Mouse (Mus musculus) liver, embryonic 14.5 days (tissue): Measurements from ENCODE around the gene Fam84b. TPM values are rescaled to one million over a fixed set of nuclear protein-coding genes. Genes with fewer than 3 reads are reported as not detected.
A peak's percentile ranks its signal among the peaks of the same experiment; 100 is the strongest.

Experiments used
- ATAC-seq: fragments of 200-750 bp; cut with Nextera tagmentation; 2 replicates; pipeline ENCODE4 v1.8.0; 2017; ENCODE audit warnings: moderate number of reproducible peaks, mild to moderate bottlenecking, moderate library complexity; ENCODE audit not compliant: insufficient read depth
- DNase-seq, 3 experiments: peaks; one replicate each; pipeline ENCODE4 v3.0.0-alpha.2; 2012 to 2013; ENCODE audit warnings: low read depth in 3 of 3, low spot score in 3 of 3
- H3K27ac ChIP-seq: fragments of 300-500 bp; sonication (generic); 2 replicates; pipeline ENCODE4 v1.5.1; 2014; ENCODE audit warnings: moderate library complexity, mild to moderate bottlenecking, control low read depth, inconsistent platforms
- H3K27me3 ChIP-seq: fragments of 300-500 bp; sonication (generic); 2 replicates; pipeline ENCODE4 v1.6.1; 2014; ENCODE audit warnings: mild to moderate bottlenecking, low read length, moderate library complexity; ENCODE audit not compliant: control insufficient read depth, insufficient read depth
- H3K36me3 ChIP-seq: fragments of 300-500 bp; sonication (generic); replicated peaks from 2 replicates; pipeline ENCODE4 v1.6.1; 2014; ENCODE audit warnings: low read depth; ENCODE audit not compliant: control insufficient read depth, insufficient read depth
- H3K4me1 ChIP-seq, 2 experiments: fragments of 200-500 bp in 1 of 2; fragments of 300-500 bp in 1 of 2; sonication (generic) in 1 of 2; replicated peaks; 2 replicates each; pipeline ENCODE4 v1.6.1; 2012 to 2014; ENCODE audit warnings: antibody characterized with exemption in 1 of 2, inconsistent platforms in 1 of 2, low read length in 1 of 2; ENCODE audit not compliant: control insufficient read depth in 2 of 2, insufficient read depth in 2 of 2
- H3K4me2 ChIP-seq: fragments of 300-500 bp; sonication (generic); 2 replicates; pipeline ENCODE4 v1.6.1; 2014; ENCODE audit warnings: low read depth, mild to moderate bottlenecking, control low read depth, moderate library complexity
- H3K4me3 ChIP-seq, 2 experiments: fragments of 200-500 bp in 1 of 2; fragments of 300-500 bp in 1 of 2; sonication (generic) in 1 of 2; 2 replicates each; pipeline ENCODE4 v1.5.1; 2012 to 2014; ENCODE audit warnings: low read depth in 2 of 2, low read length in 2 of 2, mild to moderate bottlenecking in 2 of 2, control low read depth in 1 of 2, inconsistent platforms in 1 of 2, moderate library complexity in 1 of 2; ENCODE audit not compliant: insufficient read depth in 1 of 2
- H3K9ac ChIP-seq: fragments of 300-500 bp; sonication (generic); replicated peaks from 2 replicates; pipeline ENCODE4 v1.6.1; 2014; ENCODE audit warnings: mild to moderate bottlenecking, control low read depth, moderate library complexity
- H3K9me3 ChIP-seq: fragments of 300-500 bp; sonication (generic); 2 replicates; pipeline ENCODE4 v1.6.1; 2016; ENCODE audit warnings: low read length, mixed read lengths; ENCODE audit not compliant: control insufficient read depth
- CTCF ChIP-seq: IDR thresholded peaks from 2 replicates; pipeline ENCODE4 v1.5.1; 2016; ENCODE audit warnings: antibody characterized with exemption, low read depth, control low read depth
- EP300 ChIP-seq: IDR thresholded peaks from 2 replicates; pipeline ENCODE4 v1.6.1; 2016; ENCODE audit warnings: antibody characterized with exemption, low read depth
- WGBS: fragments of 180-500 bp; shearing (Covaris S2); extraction: QIAGEN DNeasy Blood & Tissue Kit; methylation state at CpG from one replicate; pipeline ENCODE4 v1.1.7; 2014; ENCODE audit not compliant: insufficient replicate concordance; 5-methylcytosine and 5-hydroxymethylcytosine counted together
- polyA plus RNA-seq, 2 experiments: library from polyadenylated mRNA; depleted of rRNA in 1 of 2; stranded (reverse) in 1 of 2; unstranded in 1 of 2; fragments of >200 nt; fragmentation: Nextera tagmentation in 1 of 2; extraction: Ambion mirVana in 1 of 2; gene quantifications; 2 replicates each; pipeline versions ENCODE4 v1.2.1 to v1.2.3; 2012 to 2014

Gene Fam84b
- polyA plus RNA-seq, 2 experiments: 1.6 to 2.5 TPM

DNA sequence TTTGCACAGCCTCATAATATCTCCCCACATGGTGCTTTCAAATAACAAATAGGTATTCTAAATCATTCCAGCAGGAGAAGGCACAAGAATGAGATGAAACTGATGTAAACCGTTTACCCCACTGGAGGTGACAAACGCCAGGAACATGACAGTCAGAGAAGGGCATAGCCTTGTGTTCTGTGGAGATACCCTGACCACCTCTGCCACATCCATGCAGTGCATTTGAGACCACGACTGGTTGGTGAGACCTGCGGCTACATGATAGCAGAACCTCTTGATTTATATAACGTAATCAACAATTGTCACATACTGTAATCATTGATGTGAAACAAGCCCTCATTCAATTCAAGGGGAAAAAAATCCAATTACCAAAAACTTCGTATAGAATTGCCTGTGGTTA is 22.1 kb upstream of the Fam84b start:
- H3K4me1 ChIP-seq: no peaks in the 10 kb centered on the region
- 41% methylated on average over 6 of the region's 6 CpGs for WGBS
- ATAC-seq: no peak

DNA sequence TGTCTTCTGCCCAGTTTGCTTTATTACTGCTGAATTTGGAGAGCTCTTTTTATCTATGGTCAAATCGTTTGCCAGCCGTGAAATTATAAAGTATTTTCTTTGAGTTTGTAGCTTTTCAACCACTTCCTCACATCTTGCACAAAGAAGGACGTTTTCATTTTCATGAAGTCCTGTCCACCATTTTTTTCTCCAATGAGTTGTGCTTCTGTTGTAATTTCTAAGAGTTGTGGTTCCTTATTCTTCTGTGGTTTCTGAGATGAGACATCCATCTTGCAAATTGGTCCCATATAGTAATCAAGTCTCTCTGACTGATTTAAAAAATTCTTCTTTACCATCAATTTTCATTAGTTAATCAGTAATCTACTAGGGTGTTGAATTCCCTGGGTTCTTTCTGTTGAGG is 8.8 kb upstream of the Fam84b start:
- Histone ChIP-seq H3K27ac (no peak overlapping the region), H3K9ac (no peak overlapping the region), H3K4me2 (no peak overlapping the region), H3K36me3 (no peaks in the 10 kb centered on the region), H3K4me1 (no peaks in the 10 kb centered on the region), H3K27me3 (no peaks in the 10 kb centered on the region), H3K9me3 (no peaks in the 10 kb centered on the region), H3K4me3 (no peak overlapping the region)
- TF ChIP-seq EP300: no peak
- no peak for TF ChIP-seq CTCF
- DNase-seq: no peak
- 46% methylated on average over 3 of the region's 3 CpGs for WGBS
- ATAC-seq: no peak

More for the DNA sequence above, 22.1 kb upstream of the Fam84b start:
- no peaks in the 10 kb centered on the region for H3K27me3 ChIP-seq
- no peak overlapping the region for H3K27ac ChIP-seq
- H3K36me3 ChIP-seq: no peaks in the 10 kb centered on the region
- no peak overlapping the region for H3K4me2 ChIP-seq
- TF ChIP-seq EP300 (no peak), CTCF (no peak)
- no peak overlapping the region for H3K9ac ChIP-seq
- DNase-seq: no peak
- H3K4me3 ChIP-seq: no peak overlapping the region
- H3K9me3 ChIP-seq: no peaks in the 10 kb centered on the region

- Histone ChIP-seq H3K36me3 (no peaks in the 10 kb centered on the region), H3K9ac (no peak overlapping the region), H3K27ac (no peak overlapping the region), H3K4me2 (no peak overlapping the region), H3K9me3 (no peaks in the 10 kb centered on the region), H3K4me1 (peaks cover 21 to 25% of the 10 kb centered on the region in 2 experiments), H3K4me3 (no peak overlapping the region), H3K27me3 (no peaks in the 10 kb centered on the region)
- DNase-seq (no peak), ATAC-seq (no peak)
- WGBS: 55% methylated on average over 1 of the region's 1 CpGs
- TF ChIP-seq EP300 (no peak), CTCF (no peak)
Observed at GRCm38 (mm10) chr15:60855112-60855511, 1.5 kb upstream of the Fam84b start.

DNA sequence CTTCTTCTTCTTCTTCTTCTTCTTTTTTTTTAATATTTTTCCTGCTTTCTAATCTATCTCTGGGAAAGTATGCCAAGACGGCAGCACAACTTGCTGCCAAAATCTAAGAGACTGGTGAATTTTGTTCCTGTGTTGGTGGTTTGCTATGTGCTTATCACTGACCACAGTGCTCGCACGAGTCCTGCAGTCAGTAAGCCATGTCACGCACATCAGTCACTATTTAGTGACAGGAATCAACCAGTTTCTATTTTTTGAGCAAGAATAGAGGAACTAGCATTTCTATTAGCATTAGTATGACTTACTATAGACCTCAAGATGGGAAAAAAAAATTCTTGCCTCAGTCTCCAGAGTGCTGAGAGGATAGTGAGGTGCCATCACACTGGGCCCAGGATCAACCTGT is 573 bp upstream of the Fam84b start:
- Histone ChIP-seq H3K27ac (no peak overlapping the region), H3K27me3 (no peaks in the 10 kb centered on the region), H3K36me3 (no peaks in the 10 kb centered on the region), H3K4me2 (no peak overlapping the region; the same call in 1 of the 2 replicates), H3K4me3 (no peak overlapping the region), H3K9ac (no peak overlapping the region), H3K4me1 (peaks cover 21 to 29% of the 10 kb centered on the region in 2 experiments), H3K9me3 (no peaks in the 10 kb centered on the region)
- 15% methylated on average over 4 of the region's 4 CpGs for WGBS
- ATAC-seq (peak; percentile 36; the same call in 1 of the 2 replicates), DNase-seq (no peak)
- TF ChIP-seq CTCF (no peak), EP300 (no peak)

GRCm38 (mm10) chr15:60848630-60849029 is 4.9 kb downstream of the Fam84b start:
- ATAC-seq (no peak), DNase-seq (no peak)
- 60% methylated on average over 3 of the region's 3 CpGs for WGBS
- Histone ChIP-seq H3K27me3 (no peaks in the 10 kb centered on the region), H3K4me2 (no peak overlapping the region), H3K36me3 (no peaks in the 10 kb centered on the region), H3K9me3 (no peaks in the 10 kb centered on the region), H3K9ac (no peak overlapping the region), H3K4me3 (no peak overlapping the region), H3K4me1 (peaks cover 14 to 20% of the 10 kb centered on the region in 2 experiments), H3K27ac (no peak overlapping the region)
- TF ChIP-seq CTCF (no peak), EP300 (no peak)
